Mouse (Mus musculus): ENCODE measurements around the gene Gadd45b. TPM values are rescaled to one million over a fixed set of nuclear protein-coding genes. Genes with fewer than 3 reads are reported as not detected.

Gene Gadd45b
- polyA plus RNA-seq, 2 experiments, result 36.6 to 46.2 TPM

GRCm38 (mm10) chr10:80930361-80931152 is 684 bp downstream of the Gadd45b start:
- DNase-seq (ENCODE audit: low spot score) (peak; percentile 25), ATAC-seq (ENCODE audit: low FRiP score, low read depth) (no peak; the same call in 1 of the 2 replicates)
- H3K9me3 ChIP-seq (ENCODE audit: control insufficient read depth, low read length), result no peaks in the 10 kb centered on the region
- H3K4me3 ChIP-seq (replicated peaks; ENCODE audit: low read length), result peak overlapping the region; percentile 55
- H3K4me2 ChIP-seq (replicated peaks; ENCODE audit: low read depth, low read length, severe bottlenecking), result peak overlapping the region; percentile 69
- peaks cover 44% of the 10 kb centered on the region for H3K4me1 ChIP-seq (ENCODE audit: control insufficient read depth, insufficient read depth, low read length)
- H3K27ac ChIP-seq (replicated peaks; ENCODE audit: low read depth, low read length), result peak overlapping the region; percentile 15; the same call in 1 of the 2 replicates
- peaks cover 15% of the 10 kb centered on the region; the same call in 1 of the 2 replicates for H3K27me3 ChIP-seq (ENCODE audit: control insufficient read depth, insufficient read depth, low read length)
- H3K36me3 ChIP-seq (ENCODE audit: control insufficient read depth, insufficient read depth, low read length), result no peaks in the 10 kb centered on the region
- no peak for TF ChIP-seq POLR2A (IDR thresholded peaks at IDR 0.05; ENCODE audit: borderline replicate concordance, extremely low read depth, insufficient read depth, insufficient read length)
- peak overlapping the region; percentile 67 for H3K9ac ChIP-seq (ENCODE audit: low read depth, low read length, severe bottlenecking)
- 3% methylated on average over 44 of the region's 45 CpGs for WGBS

DNA sequence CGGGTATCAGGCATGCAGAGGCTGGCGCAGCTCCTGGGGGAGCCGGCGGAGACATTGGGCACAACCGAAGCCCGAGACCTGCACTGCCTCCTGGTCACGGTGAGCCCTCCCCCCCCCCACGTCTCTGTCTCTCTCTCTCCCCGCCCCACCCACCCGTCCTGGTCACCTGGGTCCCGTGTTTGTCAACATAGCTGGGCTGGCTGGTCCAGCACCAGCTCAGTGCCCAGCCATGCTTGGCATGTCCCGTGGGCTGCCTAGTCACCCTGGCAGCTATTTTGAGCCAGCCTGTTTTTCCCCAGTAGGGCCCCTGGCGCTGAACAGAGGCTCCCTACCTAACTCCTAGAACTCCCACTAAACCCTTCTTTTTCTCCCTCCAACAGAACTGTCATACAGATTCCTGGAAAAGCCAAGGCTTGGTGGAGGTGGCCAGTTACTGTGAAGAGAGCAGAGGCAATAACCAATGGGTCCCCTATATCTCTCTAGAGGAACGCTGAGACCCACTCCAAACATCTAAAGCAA is 1.3 kb downstream of the Gadd45b start:
- Histone ChIP-seq H3K4me3 (replicated peaks; ENCODE audit: low read length) (peak overlapping the region; percentile 55), H3K4me1 (ENCODE audit: control insufficient read depth, insufficient read depth, low read length) (peaks cover 51% of the 10 kb centered on the region), H3K9ac (ENCODE audit: low read depth, low read length, severe bottlenecking) (peak overlapping the region; percentile 67), H3K9me3 (ENCODE audit: control insufficient read depth, low read length) (no peaks in the 10 kb centered on the region), H3K27ac (replicated peaks; ENCODE audit: low read depth, low read length) (no peak overlapping the region), H3K36me3 (ENCODE audit: control insufficient read depth, insufficient read depth, low read length) (no peaks in the 10 kb centered on the region), H3K4me2 (replicated peaks; ENCODE audit: low read depth, low read length, severe bottlenecking) (peak overlapping the region; percentile 69), H3K27me3 (ENCODE audit: control insufficient read depth, insufficient read depth, low read length) (peaks cover 15% of the 10 kb centered on the region; the same call in 1 of the 2 replicates)
- no peak for DNase-seq (ENCODE audit: low spot score)
- no peak for ATAC-seq (ENCODE audit: low FRiP score, low read depth)
- TF ChIP-seq POLR2A (IDR thresholded peaks at IDR 0.05; ENCODE audit: borderline replicate concordance, extremely low read depth, insufficient read depth, insufficient read length), result no peak
- WGBS, result 8% methylated on average over 13 of the region's 14 CpGs

DNA sequence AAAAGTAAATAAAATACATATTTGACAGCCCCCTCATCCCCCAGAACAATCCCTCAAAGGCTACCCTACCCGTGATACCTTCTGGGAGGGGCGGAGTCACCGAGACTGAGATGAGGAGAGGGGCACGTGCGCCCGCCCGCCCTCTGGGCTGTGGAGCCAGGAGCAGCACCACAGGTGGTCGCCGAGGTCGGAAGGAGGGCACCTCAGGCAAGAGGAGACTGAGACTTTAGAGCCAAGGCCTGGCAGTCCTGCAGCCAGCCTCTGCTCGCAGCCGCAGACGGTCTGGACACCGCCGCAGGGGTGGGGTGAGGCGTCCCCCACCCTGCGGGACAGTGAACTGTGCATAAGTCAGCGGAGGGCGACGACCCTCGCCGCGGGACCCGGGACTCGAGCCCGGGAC is 1.8 kb downstream of the Gadd45b start:
- no peak for TF ChIP-seq POLR2A (IDR thresholded peaks at IDR 0.05; ENCODE audit: borderline replicate concordance, extremely low read depth, insufficient read depth, insufficient read length)
- peak overlapping the region; percentile 55 for H3K4me3 ChIP-seq (replicated peaks; ENCODE audit: low read length)
- DNase-seq (ENCODE audit: low spot score) (no peak), ATAC-seq (ENCODE audit: low FRiP score, low read depth) (no peak)
- no peaks in the 10 kb centered on the region for H3K36me3 ChIP-seq (ENCODE audit: control insufficient read depth, insufficient read depth, low read length)
- peaks cover 56% of the 10 kb centered on the region for H3K4me1 ChIP-seq (ENCODE audit: control insufficient read depth, insufficient read depth, low read length)
- no peak overlapping the region for H3K27ac ChIP-seq (replicated peaks; ENCODE audit: low read depth, low read length)
- peak overlapping the region; percentile 40; the same call in 1 of the 2 replicates for H3K9ac ChIP-seq (ENCODE audit: low read depth, low read length, severe bottlenecking)
- H3K4me2 ChIP-seq (replicated peaks; ENCODE audit: low read depth, low read length, severe bottlenecking), result peak overlapping the region; percentile 69
- WGBS, result 2% methylated on average over 24 of the region's 26 CpGs
- H3K27me3 ChIP-seq (ENCODE audit: control insufficient read depth, insufficient read depth, low read length), result peaks cover 15% of the 10 kb centered on the region; the same call in 1 of the 2 replicates
- H3K9me3 ChIP-seq (ENCODE audit: control insufficient read depth, low read length), result no peaks in the 10 kb centered on the region

- DNase-seq (ENCODE audit: low spot score) (peak; percentile 30), ATAC-seq (ENCODE audit: low FRiP score, low read depth) (no peak)
- TF ChIP-seq POLR2A (IDR thresholded peaks at IDR 0.05; ENCODE audit: borderline replicate concordance, extremely low read depth, insufficient read depth, insufficient read length), result no peak
- Histone ChIP-seq H3K27ac (replicated peaks; ENCODE audit: low read depth, low read length) (no peak overlapping the region), H3K4me3 (replicated peaks; ENCODE audit: low read length) (peak overlapping the region; percentile 55), H3K36me3 (ENCODE audit: control insufficient read depth, insufficient read depth, low read length) (no peaks in the 10 kb centered on the region), H3K9ac (ENCODE audit: low read depth, low read length, severe bottlenecking) (peak overlapping the region; percentile 40; the same call in 1 of the 2 replicates), H3K4me1 (ENCODE audit: control insufficient read depth, insufficient read depth, low read length) (peaks cover 61% of the 10 kb centered on the region), H3K4me2 (replicated peaks; ENCODE audit: low read depth, low read length, severe bottlenecking) (peak overlapping the region; percentile 69), H3K9me3 (ENCODE audit: control insufficient read depth, low read length) (no peaks in the 10 kb centered on the region), H3K27me3 (ENCODE audit: control insufficient read depth, insufficient read depth, low read length) (peaks cover 15% of the 10 kb centered on the region; the same call in 1 of the 2 replicates)
- WGBS, result 0% methylated on average over 20 of the region's 20 CpGs
Observed at GRCm38 (mm10) chr10:80932206-80932605, 2.3 kb downstream of the Gadd45b start.

GRCm38 (mm10) chr10:80932700-80933420 is 3.0 kb downstream of the Gadd45b start:
- Histone ChIP-seq H3K27ac (replicated peaks; ENCODE audit: low read depth, low read length) (no peak overlapping the region), H3K36me3 (ENCODE audit: control insufficient read depth, insufficient read depth, low read length) (no peaks in the 10 kb centered on the region), H3K4me1 (ENCODE audit: control insufficient read depth, insufficient read depth, low read length) (peaks cover 67% of the 10 kb centered on the region), H3K9me3 (ENCODE audit: control insufficient read depth, low read length) (no peaks in the 10 kb centered on the region), H3K9ac (ENCODE audit: low read depth, low read length, severe bottlenecking) (0 out of 2 replicates have a peak overlapping the region, but pooled peaks have one; percentile 26), H3K27me3 (ENCODE audit: control insufficient read depth, insufficient read depth, low read length) (peaks cover 15% of the 10 kb centered on the region; the same call in 1 of the 2 replicates), H3K4me2 (replicated peaks; ENCODE audit: low read depth, low read length, severe bottlenecking) (peak overlapping the region; percentile 69), H3K4me3 (replicated peaks; ENCODE audit: low read length) (peak overlapping the region; percentile 55)
- TF ChIP-seq POLR2A (IDR thresholded peaks at IDR 0.05; ENCODE audit: borderline replicate concordance, extremely low read depth, insufficient read depth, insufficient read length), result no peak
- DNase-seq (ENCODE audit: low spot score), result no peak
- no peak for ATAC-seq (ENCODE audit: low FRiP score, low read depth)
- WGBS, result 2% methylated on average over 17 of the region's 17 CpGs
